Mouse (Mus musculus): ENCODE measurements around the gene Fgf12.

The Fgf12 gene

GRCm38 (mm10) chr16:28752638-28753118 is at the start of gene Fgf12:
TSS of gene Fgf12 (minus strand) at chr16:28753068.
- no peak for DNase-seq

- peak in 1 of 2 experiments; percentile 7 for DNase-seq
These were observed 40.2 kb upstream of the Fgf12 start for GRCm38 (mm10) chr16:28793115-28793514.

DNA sequence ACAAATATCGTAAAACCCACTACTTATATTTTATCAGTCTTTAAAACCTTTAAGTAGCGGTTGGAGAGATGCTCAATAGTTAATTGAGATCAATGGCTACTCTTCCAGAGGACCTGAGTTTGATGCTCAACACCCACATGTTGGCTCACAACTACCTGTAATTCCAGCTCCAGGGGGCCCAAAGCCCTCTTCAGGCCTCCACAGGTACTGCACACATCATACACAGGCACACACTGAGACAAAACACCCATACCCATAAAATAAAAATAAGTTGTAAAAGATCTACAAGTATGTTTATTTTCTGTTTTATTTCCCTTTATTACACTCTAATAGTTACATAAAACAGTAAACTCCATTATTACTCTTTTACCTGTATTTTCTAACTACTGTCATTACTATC is 17.4 kb upstream of the Fgf12 start:
- no peak for DNase-seq

DNA sequence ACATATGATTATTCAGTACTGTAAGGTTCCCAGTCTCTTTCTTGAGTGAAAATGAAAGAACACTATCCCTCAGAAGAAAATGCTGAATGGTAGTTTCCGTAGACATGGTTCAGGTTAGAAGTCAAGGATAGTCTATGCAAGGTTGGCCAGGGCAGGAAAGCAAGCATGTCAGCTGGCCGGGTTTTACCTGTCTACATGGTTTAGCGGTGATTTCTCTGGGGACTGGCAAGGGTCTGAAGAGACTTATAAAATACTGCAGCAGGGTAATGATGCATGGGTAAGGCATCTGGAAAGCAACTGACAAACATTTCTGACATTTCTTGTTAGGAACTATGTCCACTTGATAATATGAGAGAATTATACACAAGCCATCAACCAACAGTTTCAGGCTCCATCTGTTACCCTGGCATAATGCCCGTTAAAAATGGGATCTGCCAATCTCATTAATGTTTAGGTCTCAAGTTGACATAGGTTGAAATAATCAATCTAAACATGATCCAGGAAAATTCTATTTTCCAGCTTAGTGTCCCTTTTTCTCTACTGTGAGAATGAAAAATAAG is 8.6 kb upstream of the Fgf12 start:
- DNase-seq: no peak

DNA sequence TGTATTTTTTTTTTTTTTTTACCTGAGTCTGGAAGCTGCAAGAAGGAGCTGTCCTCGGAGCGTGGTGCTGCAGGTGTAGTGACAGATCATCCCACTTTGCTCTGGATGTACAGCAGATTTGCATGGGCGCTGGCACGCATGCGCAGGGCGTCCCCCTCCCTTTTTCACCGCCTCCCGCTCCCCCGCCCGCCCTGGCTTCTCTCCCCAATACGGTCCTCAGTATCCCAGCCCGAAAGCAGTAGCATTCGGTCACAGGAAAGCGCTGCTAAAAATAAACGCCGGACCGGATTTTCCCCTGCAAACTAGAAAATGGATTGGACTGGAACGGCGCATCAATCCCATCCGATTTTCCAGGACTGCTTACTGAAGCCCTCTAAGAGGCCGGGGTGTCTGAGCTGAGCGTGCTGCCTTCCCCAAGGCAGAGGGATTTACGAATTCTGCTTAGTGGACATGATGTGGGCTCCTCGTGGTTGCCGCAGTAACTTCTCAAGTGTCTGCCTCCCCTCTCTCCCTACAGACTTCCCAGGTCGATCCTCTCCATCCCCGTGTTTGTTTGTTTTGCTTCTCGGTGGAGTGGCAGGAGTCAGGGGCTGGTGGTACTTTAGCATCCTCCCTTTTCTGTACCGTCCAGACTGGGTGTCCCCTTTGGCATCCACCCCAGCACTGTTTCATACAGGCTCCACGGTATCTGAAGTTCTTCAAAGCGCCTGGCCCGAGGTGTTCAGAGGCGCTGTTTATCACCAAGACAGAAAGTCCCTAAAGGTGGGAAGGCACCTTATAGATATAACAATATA is 453 bp upstream of the Fgf12 start:
- DNase-seq: peak; percentile 40 to 52

- DNase-seq: no peak
These were observed 18.4 kb downstream of the Fgf12 start for GRCm38 (mm10) chr16:28734461-28734860.

DNA sequence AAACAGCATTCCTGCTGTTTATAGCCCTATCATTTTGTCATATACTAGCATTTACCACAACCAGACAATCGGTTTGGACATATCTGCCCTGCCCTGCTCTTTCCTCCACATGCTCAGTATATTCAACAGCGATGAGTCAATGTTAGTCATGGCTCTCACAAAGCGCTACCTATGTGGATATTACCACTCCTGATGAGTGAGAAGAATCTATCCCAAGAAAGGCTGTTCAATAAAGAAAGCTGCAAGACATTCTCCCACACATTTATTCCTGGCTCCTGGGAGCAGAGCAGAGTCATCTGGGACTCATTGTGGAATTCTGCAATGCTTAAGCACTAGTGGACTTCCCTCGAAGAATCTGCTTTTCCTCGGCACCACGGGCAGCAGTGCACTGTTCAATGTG is 26.1 kb downstream of the Fgf12 start:
- DNase-seq: no peak

- no peak for DNase-seq
These were observed 46.2 kb downstream of the Fgf12 start for GRCm38 (mm10) chr16:28706623-28707022.

- no peak for DNase-seq
These were observed 52.5 kb downstream of the Fgf12 start for GRCm38 (mm10) chr16:28700346-28700745.

- DNase-seq: no peak
These were observed 56.0 kb downstream of the Fgf12 start for GRCm38 (mm10) chr16:28696851-28697250.

GRCm38 (mm10) chr16:28694113-28694899 is 58.6 kb downstream of the Fgf12 start:
- no peak for DNase-seq

DNA sequence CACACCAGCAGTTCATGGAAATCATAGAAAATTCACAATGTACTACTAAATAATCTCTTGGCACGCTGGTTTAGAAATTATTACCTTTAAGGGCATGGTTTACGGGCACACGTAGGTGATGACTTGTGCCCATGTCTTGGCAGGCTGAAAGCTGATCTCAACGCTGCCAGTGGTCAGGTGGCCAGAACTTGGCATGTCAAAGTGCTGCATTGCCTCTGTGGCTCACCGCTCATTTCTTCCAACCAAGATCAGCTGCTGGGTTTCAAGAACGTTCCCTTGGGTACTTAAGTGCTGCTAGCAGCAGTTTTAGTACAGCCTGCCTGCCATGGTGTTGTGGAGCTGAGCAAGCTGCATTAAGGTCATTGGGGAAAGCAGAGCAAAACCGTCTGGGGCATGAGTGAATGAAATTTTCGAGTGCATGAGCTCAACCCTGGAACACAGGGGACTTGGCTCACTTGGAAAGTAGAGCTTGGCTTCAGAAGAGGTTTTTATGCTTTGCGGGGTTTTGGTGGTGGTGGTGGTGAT is 63.9 kb downstream of the Fgf12 start:
- DNase-seq: no peak

GRCm38 (mm10) chr16:28681625-28682024 is 71.2 kb downstream of the Fgf12 start:
- DNase-seq: no peak

DNA sequence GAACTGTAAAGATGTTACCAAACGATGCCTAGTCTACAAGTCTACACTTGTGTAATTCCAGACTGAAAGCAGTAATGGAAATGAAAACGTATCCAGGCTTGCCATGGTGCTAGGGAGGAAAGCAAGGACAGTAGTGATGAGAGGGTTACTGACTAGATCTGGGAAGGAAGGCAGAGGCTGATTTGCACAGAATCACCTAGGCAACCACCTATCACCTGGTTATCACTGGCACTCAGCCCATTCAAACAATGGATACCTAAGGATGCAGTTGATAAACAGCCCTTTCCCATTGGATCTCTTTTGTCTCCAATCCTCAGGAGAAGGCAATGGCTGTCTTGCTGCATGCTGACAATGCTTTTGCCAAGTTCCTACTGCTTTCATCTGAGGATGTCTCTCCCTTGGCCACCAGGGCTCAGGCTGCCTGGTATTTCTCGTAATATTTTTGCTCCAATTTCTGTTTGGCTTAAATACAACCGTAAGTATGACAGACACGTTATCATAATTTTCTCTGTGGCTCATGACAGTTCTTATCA is 84.0 kb downstream of the Fgf12 start:
- no peak for DNase-seq

DNA sequence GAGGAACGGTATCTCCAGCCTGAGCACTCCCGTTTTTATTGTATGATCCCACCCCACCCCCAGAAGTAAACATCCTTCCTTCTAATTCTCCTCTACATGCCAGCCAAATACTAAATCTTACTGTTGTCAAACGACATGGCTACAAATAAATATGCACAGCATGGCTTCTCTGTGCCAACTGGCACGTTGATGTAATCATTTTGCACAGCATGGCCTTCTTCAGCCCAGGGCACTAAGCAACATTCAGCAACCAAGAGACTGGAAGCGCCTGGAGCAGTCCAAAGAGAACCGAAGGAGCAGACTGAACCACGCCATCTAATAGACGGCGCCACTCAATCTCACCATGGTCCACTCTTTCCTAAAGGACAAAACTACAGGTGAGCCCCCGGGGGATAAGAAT is 100.2 kb downstream of the Fgf12 start:
- no peak for DNase-seq

DNA sequence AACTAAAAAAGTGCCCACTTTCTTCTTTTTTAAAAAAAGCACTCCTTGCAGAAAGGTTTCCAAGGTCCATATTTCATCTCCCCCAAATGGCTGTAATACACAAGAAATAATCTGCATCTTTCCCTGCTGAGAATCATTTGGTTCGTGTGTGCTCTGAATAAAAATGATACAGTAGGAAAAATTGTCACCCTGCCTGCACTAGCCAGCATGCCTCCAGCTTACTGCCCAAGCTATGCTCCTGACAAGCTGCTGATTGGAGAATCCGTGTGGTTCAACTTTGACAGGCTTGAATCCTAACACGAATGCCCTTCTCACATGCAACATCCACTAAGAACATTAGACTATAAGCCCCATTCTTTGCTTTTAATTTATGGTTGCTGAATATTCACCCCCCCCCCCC is 102.3 kb downstream of the Fgf12 start:
- no peak for DNase-seq

GRCm38 (mm10) chr16:28645030-28645429 is 107.8 kb downstream of the Fgf12 start:
- DNase-seq: no peak

DNA sequence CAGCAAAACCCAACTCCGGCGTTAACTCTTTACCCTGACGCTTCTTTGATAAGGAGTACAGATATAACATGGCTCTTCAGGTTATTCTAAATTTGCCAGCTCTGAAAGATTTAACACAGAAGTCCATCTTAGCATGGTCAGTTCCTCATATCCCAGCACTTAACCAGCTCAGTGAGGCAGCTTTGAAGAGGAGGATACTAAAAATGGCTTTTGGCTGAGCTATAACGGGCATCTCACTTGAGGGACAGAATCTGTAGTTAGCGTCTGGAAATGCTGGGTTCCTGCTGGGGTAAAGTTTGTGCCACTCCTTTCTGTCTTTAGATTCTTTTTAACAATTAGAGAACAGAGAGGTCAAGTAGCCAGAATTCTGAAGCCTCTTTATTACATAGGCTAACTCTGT is 121.1 kb downstream of the Fgf12 start:
- no peak for DNase-seq

DNA sequence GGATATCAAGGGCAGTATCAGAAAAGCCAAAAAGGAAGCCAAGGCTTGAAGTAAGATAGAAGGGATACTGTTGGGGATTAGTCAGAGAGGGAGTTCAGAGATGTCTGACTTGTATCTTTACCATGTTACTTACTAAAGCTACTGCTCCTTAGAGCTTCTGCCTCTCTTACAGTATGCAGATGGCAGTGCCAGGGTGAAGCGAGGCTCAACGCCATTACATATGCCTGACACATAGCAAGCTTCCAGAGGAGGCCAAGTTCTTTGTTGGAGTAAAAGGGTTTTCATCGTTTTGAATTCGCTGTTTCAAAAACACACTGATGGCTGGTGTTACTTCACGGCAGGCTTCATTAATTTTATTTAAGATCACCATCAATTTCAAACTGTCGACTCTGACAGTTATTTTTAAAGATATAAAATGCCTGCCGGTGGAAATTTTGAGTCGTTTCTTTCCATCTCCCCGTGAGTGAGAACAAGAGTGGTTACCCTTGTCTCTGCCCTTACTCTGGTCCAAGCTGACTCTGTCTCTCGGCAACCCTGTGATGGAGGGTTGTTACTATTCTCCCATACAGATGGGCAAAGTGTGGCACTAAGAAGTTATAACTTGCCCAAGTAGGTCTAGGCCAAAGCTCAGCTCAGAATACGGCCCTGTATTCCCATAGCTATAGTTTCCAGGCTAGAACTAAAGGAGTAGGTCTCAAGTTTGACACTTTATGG is 121.9 kb downstream of the Fgf12 start:
- no peak for DNase-seq

DNA sequence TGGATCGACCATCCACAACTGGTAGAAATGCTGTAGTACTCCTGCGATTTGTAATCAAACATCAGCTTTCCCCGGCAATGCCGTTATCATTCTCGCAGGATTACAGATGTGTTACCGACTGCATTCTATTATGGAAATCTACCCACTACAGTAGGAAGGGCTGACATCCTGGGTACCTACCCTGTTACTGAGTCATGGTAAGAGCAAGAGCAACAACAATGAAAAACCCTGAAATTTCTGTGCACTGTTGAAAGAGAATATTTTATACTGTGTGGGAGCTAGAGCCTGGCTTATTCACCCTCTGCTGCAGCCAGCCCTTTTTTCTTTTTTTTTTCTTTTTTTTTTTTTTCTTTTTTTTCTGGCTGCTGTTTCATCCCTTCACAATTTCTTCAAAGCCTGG is 126.6 kb downstream of the Fgf12 start:
- no peak for DNase-seq

GRCm38 (mm10) chr16:28625689-28626088 is 127.2 kb downstream of the Fgf12 start:
- no peak for DNase-seq

DNA sequence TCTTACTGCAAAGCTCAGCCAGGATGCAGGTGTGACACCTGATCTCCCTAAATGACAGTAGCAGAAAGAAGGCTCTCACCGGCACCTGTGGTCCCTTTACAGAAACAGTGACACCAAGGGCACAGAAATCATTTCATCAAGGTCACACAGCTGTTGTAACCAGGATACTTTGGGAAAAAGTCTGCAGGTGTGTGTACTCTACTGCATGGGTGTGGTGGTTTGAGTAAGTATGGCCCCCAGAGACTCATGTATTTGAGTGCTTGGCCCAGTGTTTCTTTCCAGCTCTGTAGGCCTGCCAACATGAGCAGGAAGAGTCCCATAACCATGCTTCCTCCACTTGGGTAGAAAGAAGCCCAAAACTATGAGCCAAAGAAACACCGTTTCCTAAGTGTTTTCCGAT is 138.5 kb downstream of the Fgf12 start:
- DNase-seq: no peak

DNA sequence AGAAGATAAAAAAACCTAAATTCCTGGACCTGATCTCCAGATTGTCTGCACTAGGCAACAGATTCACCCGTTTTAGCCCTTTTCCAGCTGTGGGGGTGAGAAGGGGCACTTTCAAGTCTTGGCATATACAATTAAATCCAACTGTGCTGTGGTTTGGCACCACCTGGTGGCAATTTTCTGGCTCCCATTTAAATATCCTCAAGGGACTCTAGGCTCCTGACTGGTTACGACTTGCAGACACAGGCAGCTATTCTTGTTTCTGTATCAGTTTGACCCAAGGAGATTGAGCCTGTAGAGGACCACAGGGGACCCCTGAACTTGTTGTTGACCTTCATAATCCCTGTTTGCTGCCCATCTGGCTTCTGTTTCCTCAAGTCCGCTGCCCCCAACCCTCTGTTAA is 141.9 kb downstream of the Fgf12 start:
- DNase-seq: peak in 1 of 2 experiments; percentile 8

Data from lung, postnatal 4 days (tissue).